Mouse (Mus musculus): ENCODE results near the gene Tenm4.
A peak's percentile ranks its signal among the peaks of the same experiment; 100 is the strongest.

The Tenm4 gene

DNA sequence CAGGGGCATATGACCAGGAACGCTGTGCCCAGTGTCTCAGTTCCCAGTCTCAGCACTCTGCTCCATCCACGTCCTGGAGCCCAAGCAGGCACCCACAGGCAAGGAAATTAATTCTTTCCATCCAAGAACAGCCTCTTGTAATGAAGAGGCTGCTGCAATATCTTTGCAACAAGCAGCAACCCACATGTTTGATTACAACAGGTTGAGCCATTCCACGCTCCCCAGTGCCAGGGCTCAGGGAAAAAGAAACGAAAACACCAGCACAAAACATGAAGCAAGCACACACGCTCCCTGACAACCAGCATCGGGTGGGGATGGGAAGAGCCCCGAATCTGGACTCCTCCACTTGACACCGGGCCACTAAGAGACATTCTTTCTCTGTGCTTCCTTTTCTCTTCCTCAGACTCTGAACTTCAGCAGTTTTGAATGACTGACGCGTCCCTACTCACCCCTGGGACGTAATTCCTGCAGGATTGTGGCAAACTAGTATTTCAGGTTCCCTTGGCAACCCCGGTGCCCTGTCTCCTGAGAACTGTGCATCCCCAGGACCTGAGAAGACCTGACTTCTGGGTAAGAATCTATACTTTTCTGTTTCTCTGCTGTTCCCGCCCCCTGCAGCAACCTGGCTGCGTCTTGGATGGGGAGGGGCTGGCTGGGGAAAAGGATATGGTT is at the start of gene Tenm4:
Tenm4 (plus strand) TSS at position 323 of the 672 bp plus-strand sequence.
- DNase-seq: no peak

DNA sequence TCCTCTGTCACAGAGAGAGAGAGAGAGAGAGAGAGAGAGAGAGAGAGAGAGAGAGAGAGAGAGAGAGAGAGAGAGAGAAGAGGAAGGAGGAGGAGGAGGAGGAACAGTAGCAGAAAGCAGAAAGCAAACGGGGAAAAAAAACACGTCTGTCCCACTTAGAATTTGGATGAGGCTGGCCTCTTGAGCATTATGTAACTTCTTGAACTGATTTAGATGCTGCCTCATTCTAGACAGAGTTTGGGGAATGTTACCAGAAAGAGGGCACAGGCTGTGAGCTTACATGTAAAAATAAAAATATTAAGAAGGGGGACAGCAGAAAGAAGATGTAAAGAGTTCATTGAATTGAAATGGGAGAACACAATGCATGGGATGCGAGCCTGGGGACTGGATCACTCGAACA is 40.3 kb upstream of the Tenm4 start:
- DNase-seq: no peak

DNA sequence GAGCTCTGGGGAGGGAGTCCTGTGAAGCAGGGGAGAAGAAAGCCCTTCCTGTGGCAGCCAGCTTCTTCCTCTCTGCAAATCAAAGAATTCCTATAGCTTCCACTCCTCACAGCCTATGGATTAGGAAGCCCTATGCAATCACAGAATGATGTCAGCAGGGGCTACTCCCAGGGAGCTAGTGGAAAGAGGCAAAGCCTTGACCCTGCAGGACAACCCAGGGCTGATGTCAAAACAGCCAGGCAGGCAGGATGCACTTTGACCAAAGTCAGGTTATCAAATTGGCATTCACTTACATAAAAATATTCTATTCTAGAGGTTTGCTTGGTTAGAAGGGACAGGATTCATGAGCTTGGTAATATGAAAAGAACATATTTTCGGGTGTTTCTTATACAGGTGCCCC is 39.9 kb upstream of the Tenm4 start:
- DNase-seq: no peak

DNA sequence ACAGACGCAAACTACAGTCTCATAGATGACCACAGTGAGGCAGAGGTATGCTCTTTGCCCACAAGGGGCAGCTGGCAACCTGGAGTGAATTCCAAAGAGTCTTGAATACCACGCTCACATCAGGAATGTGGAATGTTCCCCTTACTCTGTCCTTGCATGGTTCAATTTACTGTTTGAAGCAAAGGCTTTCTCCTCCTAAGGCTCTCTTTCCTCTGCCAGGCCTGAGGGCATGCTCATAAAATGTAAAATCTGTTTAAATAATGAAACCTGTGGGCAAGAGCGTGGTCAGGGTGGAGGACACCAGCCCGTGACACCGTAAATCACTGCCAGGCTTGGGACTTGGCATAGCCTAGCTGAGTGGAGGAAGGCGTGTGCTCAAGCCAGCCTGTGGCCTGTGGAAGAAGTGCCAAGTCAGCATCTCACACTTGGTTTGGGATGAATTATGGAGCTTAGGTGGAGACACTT is 34.5 kb upstream of the Tenm4 start:
- no peak for DNase-seq

DNA sequence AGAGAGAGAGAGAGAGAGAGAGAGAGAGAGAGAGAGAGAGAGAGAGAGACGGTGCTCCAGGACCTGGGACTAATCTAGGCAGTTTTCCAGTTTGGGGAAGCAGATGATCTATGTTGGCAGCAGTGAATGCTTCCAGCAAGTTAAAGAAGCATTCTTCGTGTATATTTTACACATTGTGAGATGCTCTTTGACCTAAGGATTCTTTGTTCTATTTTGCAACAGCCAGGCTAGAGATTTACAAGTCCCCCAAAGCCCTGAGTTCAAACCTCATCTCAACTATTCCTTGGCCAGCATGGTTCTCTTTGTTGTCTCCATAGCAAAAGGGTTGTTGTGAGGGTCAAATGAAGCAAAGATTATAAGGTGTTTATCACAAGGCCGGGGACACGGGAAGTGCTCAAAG is 29.2 kb upstream of the Tenm4 start:
- DNase-seq: no peak

DNA sequence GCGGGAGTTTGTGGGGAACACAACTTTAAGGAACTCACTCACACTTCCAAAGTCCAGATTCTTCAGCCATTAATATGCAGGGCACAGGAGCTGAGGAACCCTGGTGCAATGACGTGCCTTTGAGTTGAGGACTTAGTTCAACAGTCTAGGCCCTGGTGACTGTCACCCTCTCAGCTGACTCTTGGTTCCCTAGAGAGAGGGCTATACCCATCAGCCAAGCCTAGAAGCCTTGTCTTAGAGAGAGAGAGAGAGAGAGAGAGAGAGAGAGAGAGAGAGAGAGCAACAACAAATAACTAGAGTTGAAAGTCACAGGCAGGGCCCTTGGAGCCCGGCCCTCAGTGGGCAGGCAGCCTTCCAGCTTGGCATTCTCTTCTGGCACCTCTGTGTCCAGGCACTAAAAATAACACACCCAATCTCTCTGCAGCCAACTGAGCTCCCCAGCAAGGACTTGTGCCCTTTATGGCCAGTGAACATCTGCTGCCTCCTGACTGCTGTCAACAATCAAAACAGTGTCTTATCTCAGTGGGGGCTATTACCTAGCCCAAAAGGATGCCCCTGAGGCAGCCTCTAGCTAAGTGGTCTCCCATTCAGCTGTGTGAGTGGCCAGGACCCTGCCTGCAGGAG is 28.0 kb upstream of the Tenm4 start:
- DNase-seq: peak; percentile 57

DNA sequence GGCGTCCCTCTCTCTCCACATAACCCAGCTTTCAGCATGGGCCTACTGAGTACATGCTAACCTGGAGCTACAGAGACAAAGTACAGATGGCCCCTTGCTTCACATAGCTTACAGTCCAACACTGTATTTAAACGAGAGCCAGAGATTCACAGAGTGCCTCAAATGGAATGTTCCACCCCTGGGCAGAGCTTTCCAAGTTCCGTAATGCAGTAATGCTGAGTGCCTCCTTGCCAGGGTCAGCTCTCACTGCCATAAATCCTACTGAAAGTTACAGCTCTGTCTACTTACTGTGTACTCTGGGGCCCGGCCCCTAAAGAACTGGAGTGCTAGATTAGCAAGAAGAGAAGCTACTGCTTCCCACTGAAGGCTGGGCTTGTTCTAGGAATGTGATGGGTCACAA is 23.6 kb upstream of the Tenm4 start:
- DNase-seq: no peak

DNA sequence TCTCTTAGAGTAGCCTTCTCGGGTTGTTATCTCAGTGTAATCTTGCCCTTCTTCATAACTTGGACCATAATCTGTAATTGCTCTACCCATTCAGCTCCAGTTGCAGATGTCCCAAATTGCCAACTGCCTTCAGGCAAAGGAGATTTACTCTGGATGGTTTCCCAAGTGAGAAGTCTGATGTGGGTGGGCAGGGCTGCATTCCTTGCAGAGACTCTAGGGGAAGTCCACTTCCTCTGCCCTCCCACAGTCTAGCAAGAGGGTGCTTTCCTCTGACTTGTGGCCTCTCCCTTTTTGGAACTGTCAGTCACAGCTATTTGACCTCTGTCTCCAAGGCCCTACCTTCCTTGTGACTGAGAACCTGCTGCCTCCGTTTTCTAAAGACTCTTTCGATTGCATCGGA is 22.9 kb upstream of the Tenm4 start:
- DNase-seq: no peak

DNA sequence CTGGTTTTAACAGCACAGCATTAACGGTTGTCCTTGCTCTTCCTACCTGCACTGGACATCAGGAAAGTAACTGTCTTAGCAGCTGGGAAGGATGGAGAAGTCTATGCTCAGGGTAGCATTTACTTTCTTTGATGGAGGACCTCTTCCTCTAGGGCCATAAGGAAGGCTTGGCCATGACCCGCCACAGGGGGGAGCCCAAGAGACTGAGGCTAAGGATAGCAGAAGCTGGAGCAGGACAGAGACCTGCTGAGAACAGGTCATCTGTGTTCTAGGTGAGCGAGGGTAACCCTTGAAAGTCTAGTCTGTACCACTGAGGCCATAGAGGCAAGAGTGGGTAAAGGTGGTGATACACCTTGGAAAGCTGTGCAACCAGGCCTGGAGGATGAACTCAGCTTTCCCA is 19.8 kb upstream of the Tenm4 start:
- peak; percentile 74 for DNase-seq

DNA sequence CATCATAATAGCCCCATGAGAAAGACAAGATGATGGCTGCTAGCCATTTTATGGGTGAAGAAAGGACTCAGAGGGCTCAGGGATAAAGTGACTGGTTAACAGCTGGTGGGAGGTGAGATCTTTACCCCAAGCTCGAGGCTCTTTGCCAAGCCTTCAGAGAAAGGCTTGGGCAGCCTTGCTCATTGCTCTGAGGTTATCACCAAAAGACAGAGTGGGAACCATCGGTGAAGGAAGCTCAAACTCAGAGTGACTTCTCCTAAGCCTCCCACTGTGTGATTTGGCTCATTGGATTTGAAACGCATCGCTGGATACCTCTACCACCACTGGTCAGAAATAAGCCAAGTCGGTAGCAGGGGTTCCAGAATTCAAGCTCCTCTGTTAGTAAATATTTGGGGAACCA is 19.1 kb upstream of the Tenm4 start:
- no peak for DNase-seq

DNA sequence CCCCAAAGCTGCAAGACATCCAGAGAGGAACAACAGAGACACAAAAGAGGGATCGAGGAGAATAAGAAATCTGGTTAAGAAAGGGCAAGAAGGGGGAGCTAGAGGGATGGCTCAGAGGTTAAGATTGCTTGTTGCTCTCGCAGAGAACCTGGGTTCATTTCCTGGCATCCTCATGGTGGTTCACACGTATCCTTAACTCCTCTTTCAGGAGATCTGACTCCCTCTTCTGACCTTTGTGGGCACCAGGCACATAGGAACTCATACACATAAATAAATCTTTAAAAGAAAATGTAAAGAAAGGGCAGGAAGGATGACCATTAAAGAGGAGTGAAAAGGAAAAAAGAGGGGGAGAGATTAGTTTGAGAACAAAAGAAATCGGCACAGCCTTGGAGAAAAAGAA is 18.6 kb upstream of the Tenm4 start:
- no peak for DNase-seq

DNA sequence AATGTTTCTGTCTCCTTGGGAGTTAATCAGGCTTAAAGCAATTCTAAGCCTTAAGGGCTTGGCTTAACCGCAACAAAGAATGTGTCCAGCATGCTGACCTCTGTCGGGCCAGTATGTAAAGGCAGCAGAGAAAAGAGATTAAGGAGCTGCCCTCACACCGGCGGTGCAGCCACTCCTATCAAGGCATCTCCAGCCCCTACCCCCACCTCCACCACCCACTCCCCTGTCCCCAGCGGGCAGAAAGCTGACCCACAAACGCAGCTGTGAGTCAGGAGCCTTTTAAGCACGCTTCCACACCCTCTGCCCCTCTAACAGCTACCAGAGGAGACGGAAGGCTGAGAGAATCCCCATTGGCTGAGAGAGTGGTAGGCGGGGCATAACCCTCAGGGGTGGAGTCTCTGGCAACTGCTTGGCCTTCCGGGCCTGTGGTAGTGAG is 18.1 kb upstream of the Tenm4 start:
- peak; percentile 53 for DNase-seq

DNA sequence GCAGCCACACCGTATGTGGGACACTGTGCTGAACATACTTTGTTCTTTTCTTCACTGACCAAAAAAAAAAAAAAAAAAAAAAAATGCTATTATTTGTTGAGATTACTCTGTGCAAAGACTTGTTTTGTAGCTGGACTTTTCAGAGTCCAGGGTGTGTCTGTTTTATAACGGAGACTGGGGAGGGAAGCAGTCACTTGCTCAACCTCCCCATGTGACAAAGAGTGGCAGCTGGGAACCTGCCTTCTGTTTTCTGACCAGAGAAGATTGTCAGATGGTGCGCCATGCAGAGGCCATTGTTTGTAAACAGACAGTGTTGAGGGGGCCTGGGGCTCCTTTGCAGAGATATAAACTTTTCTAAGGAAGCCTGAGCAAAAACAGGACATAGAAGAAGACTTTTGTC is 17.0 kb upstream of the Tenm4 start:
- DNase-seq: no peak

DNA sequence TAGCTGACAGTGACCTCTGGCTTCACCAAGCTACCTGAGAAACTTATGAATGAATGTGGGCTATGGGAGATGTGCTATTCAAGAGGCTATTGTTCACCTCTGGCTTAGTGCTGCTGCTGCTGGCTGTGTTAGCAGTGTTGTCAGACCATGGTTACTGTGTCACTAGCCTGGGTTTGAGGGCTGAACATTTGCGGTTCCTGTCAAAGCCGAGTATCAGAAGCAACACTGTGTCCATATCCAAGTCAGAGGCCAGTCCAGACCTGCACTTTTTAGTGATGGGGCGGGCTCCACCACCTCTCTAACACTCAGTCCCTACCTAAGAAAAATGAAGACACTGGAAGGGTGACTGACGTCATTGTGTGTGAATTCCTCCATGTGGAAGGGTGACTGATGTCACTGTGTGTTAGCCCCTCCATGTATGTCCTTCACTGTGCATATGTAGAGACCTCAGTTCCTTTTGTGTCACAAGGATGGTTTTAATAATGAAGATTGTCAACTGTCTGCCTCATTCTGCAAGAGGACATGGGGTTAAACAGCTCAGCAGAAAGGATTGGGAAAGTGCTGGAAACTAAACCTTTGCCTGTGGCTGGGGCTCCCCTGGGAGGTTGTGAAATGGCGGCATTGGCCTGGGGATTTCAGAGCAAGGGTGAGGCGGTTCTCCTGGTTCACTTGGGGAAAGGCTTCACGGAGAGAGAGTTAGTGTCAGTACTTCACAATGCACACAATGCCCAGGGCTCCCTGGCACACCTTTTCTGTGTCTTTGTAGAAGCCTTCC is 14.4 kb upstream of the Tenm4 start:
- no peak for DNase-seq

DNA sequence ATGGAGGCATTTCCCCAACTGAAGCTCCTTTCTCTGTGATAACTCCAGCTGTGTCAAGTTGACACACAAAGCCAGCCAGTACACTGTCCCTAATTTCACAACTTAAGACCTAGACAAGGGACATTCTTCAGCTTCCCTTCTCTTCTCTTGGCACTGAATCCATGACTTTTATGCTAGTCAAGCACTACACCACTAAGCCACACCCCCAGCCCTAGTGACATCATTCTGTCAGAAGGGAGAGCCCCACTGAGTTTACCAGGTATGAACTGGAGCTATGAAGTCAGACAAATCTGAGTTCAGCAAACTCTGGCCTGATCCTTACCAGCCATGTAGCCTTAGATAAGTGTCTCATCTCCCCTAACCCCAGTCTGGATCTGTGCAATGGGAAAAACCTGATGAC is 6.9 kb upstream of the Tenm4 start:
- no peak for DNase-seq

DNA sequence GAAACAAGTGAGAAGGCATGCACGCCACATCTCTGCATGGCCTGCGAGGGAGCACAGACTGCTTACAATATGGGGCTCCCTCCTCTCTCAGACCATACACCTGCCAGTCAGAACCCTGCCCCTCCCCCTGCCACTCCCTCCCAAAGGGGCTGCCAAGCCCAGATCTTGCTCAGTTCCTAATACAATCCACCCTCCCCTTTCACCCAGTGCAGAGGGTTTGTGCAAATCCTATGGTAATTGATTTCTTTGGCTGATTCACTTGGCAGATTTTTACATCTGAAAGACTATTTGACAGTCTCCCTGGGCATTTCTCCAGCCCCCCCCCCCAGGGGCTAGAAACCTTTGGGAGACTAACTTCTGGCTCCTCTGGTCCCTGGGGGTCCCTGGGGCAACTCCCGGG is 2.1 kb upstream of the Tenm4 start:
- DNase-seq: no peak

DNA sequence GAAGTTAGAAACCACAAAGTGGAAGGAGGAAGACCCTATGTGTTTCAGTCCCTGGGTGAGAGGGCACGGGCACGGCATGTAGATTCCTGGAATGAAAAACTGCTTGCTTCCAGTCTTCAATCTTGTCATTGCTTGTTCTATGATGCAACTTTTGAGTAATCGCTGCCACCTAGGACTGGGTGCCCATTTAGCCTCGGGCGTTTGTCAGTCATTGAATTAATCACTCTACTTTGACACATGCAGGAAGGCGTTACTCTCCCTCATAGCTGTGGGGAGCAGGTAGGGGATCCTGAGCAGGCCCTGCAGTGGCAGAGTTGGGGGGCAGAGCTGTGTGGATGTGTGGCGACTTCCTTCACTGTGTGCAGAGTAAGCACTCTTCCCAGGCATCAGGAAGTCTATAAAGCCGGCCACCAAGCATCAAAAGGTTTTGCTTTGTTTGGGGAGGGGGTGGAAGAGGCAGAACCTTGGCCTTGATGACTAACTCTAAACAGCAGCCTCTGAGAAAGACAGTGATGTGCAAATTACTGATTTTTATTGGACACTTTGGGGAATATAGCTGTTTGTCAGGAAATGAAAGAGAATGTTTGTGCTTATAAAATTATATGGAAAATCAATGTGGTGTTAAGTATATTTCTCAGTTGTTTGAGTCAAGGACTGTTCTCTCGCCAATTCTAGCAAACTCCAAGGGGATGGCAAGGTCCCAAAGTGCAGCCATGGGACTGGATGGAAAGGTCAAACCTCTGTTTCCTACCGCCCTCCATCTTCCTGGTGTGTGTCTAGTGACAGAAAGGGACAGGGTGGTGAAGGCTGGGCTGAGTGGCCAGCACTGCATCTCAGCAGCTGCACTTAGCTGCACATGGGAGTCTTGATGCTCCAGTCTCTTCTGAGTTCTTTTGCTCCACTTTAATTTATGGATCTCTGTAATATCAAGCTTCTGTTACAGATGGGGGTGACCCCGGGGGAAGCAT is 834 bp downstream of the Tenm4 start:
- DNase-seq: no peak

DNA sequence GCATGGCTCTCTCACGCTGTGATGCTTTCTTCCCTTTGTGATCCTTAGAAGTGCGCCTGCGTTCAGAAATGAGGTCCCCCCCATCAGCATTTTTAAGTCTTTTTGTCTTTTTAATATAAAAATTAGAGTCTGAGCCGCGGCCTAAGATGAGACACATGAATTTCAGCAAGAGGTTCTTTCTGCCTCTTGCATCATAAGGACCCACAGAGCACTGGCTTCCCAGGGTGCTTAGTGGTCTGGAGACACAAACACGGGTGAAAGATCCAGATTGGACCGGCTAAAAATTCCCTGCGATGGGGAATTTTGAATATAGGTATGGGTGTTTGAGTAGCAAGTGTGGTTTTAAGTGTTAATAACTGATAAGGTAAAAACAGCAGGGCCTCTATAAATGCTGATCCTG is 5.7 kb downstream of the Tenm4 start:
- DNase-seq: no peak

DNA sequence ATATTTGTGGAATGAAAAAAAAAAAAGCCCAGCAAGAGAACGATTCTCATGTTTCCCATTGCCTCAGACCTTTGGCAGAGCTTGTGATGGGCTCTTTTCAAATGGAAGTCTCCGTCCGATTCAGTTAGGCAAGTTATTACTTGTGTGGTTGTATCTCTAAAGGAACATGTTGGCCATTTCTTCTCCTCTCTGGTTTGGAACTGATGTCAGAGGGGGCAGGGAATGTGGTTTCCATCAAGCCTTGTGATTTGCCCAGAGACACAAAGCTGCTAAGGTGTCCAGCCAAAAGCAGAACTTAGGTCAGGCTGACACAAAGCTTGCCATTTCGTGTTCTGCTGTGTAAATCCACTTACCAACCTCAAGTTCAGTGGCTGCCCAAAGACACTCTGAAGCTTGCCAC is 10.7 kb downstream of the Tenm4 start:
- DNase-seq: no peak

DNA sequence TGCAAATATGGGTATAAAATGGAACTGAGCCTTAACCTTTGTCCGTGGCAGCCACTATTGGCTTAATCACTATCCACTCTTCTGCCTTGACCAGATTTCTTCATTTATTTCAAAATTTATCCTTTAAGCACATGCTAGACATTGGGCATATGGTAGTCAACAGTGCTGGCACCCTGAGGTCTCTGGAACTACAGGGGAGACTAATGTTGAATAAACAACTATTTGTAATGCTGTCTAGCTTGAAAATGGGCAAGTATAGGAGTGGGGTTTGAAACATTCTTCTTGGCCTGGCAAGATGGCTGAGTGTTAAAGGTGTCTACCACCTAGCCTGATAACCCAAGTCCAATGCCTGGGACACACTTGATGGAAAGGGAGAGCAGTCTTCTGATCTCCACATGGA is 12.1 kb downstream of the Tenm4 start:
- DNase-seq: no peak

DNA sequence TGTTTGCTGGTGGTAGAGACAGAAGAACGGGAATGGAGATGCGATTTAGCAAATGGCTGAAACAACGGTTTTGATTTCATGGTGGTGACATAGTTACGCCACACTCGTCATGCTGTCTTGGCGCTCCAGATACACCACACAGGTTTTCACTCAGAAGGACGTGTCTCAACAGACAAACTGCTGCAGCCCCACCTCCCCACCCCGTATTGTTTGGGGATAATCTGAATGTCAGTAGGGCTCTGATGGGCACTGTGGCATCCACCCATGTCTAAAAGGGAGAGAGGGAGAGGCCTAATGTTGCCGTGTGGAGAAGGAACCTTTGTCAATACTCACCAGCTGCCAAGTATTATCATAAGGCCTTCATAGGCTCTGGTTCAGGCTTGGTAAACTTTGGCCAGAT is 14.4 kb downstream of the Tenm4 start:
- DNase-seq: no peak

DNA sequence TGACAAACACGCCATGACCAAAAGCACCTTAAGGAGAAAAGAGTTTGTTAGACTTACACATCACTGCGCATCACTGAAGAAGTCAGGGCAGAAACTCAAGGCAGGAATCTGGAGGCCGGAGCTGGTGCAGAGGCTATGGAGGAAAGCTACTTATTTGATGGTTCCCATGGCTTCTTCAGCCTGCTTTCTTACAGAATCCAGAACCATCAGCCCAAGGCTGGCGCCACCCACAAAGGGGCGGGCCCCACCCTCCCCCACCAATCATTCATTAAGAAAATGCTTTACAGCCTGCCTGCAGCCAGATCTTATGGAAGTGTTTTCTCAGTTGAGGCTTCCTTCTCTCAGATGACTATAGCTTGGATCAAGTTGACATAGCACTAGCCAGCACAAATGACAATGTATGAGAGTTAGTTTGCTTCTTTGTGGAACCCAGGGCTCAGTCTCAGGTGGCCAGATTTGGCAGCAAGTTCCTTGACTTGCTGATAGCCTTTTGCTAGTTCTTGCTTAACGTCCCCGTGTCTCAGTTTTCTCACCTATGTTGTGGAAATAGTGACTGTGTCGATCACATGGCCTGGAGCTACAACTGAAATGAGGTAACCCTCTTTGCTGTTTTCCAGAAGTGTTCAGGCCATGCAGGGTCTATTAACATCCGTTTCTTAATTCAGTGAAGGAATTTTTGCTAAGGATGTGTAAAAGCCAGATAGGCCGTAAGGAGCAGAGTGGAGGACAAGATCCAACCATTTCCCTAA is 32.9 kb downstream of the Tenm4 start:
- DNase-seq: no peak
